Mouse (Mus musculus) kidney, adult 2 months (tissue): Measurements from ENCODE around the gene Tfam. TPM values are rescaled to one million over a fixed set of nuclear protein-coding genes. Genes with fewer than 3 reads are reported as not detected.
A peak's percentile ranks its signal among the peaks of the same experiment; 100 is the strongest.

Experiments used
- DNase-seq: peaks from one replicate; pipeline ENCODE4 v3.0.0; 2021
- H3K27ac ChIP-seq: fragments of 200-500 bp; 2 replicates; pipeline ENCODE4 v1.5.1; 2012; ENCODE audit warnings: low read depth, low read length, control low read depth, inconsistent platforms; ENCODE audit not compliant: insufficient read depth
- H3K27me3 ChIP-seq: fragments of 200-500 bp; replicated peaks from 2 replicates; pipeline ENCODE4 v1.6.1; 2012; ENCODE audit warnings: mild to moderate bottlenecking, moderate library complexity, low read length, inconsistent platforms; ENCODE audit not compliant: control insufficient read depth, insufficient read depth
- H3K36me3 ChIP-seq: fragments of 200-500 bp; 2 replicates; pipeline ENCODE4 v1.6.1; 2012; ENCODE audit warnings: mild to moderate bottlenecking, moderate library complexity, low read length, inconsistent platforms; ENCODE audit not compliant: control insufficient read depth, insufficient read depth
- H3K4me1 ChIP-seq: fragments of 200-500 bp; 2 replicates; pipeline ENCODE4 v1.6.1; 2011; ENCODE audit warnings: low read length; ENCODE audit not compliant: control insufficient read depth, insufficient read depth
- H3K4me3 ChIP-seq: fragments of 200-500 bp; 2 replicates; pipeline ENCODE4 v1.5.1; 2011; ENCODE audit warnings: mild to moderate bottlenecking, low read depth, low read length, control low read depth; ENCODE audit not compliant: insufficient read depth
- CTCF ChIP-seq: fragments of 200-500 bp; conservative IDR thresholded peaks from 2 replicates; pipeline ENCODE4 v1.5.1; 2011; ENCODE audit warnings: low read depth, mild to moderate bottlenecking, control low read depth, low read length, moderate library complexity, mixed read lengths; ENCODE audit not compliant: insufficient read depth, insufficient read length
- POLR2A ChIP-seq: fragments of 200-500 bp; IDR thresholded peaks from one replicate; pipeline ENCODE4 v1.6.1; 2011; ENCODE audit warnings: low read depth, low read length, control low read depth
- WGBS: fragments of 180-500 bp; shearing (Covaris S2); methylation state at CpG from one replicate; pipeline ENCODE4 v1.1.7; 2018; 5-methylcytosine and 5-hydroxymethylcytosine counted together
- polyA plus RNA-seq: library from polyadenylated mRNA; depleted of rRNA; stranded (reverse); fragments of >200 nt; gene quantifications from 2 replicates; pipeline ENCODE4 v1.2.3, GENCODE M21; 2012

Gene Tfam
- polyA plus RNA-seq, 1 experiment, result 12.8 TPM

- TF ChIP-seq CTCF (no peak), POLR2A (no peak)
- no peak overlapping the region for H3K4me3 ChIP-seq
- H3K36me3 ChIP-seq, result no peaks in the 10 kb centered on the region
- WGBS, result 47% methylated on average over 5 of the region's 5 CpGs
- H3K27me3 ChIP-seq, result no peaks in the 10 kb centered on the region
- H3K4me1 ChIP-seq, result peaks cover 3% of the 10 kb centered on the region; the same call in 1 of the 2 replicates
- H3K27ac ChIP-seq, result no peak overlapping the region
- no peak for DNase-seq
Measured at GRCm38 (mm10) chr10:71200964-71201363, 37.1 kb downstream of the Tfam start.

- DNase-seq, result peak; percentile 59
- no peak overlapping the region for H3K27ac ChIP-seq
Measured at GRCm38 (mm10) chr10:71198676-71199075, 39.4 kb downstream of the Tfam start.

GRCm38 (mm10) chr10:71197036-71197785 is 40.9 kb downstream of the Tfam start:
- 44% methylated on average over 14 of the region's 14 CpGs for WGBS
- peak overlapping the region; percentile 79 for H3K27ac ChIP-seq
- H3K27me3 ChIP-seq, result no peaks in the 10 kb centered on the region
- no peak overlapping the region for H3K4me3 ChIP-seq
- H3K4me1 ChIP-seq, result peaks cover 3% of the 10 kb centered on the region; the same call in 1 of the 2 replicates
- peak; percentile 47 for DNase-seq
- TF ChIP-seq CTCF (no peak), POLR2A (no peak)
- H3K36me3 ChIP-seq, result no peaks in the 10 kb centered on the region

More at GRCm38 (mm10) chr10:71198676-71199075, 39.4 kb downstream of the Tfam start:
- no peak for TF ChIP-seq CTCF
- no peak for TF ChIP-seq POLR2A
- Histone ChIP-seq H3K4me1 (peaks cover 3% of the 10 kb centered on the region; the same call in 1 of the 2 replicates), H3K27me3 (no peaks in the 10 kb centered on the region), H3K36me3 (no peaks in the 10 kb centered on the region), H3K4me3 (no peak overlapping the region)
- 72% methylated on average over 8 of the region's 8 CpGs for WGBS

GRCm38 (mm10) chr10:71195501-71195900 is 42.6 kb downstream of the Tfam start:
- Histone ChIP-seq H3K4me1 (peaks cover 3% of the 10 kb centered on the region; the same call in 1 of the 2 replicates), H3K27me3 (no peaks in the 10 kb centered on the region), H3K4me3 (no peak overlapping the region), H3K36me3 (no peaks in the 10 kb centered on the region), H3K27ac (peak overlapping the region; percentile 22; the same call in 1 of the 2 replicates)
- DNase-seq, result peak; percentile 46
- 63% methylated on average over 9 of the region's 9 CpGs for WGBS
- TF ChIP-seq POLR2A, result no peak

GRCm38 (mm10) chr10:71194713-71195112 is 43.4 kb downstream of the Tfam start:
- H3K36me3 ChIP-seq, result no peaks in the 10 kb centered on the region
- no peak overlapping the region for H3K4me3 ChIP-seq
- peaks cover 3% of the 10 kb centered on the region; the same call in 1 of the 2 replicates for H3K4me1 ChIP-seq
- TF ChIP-seq POLR2A (no peak), CTCF (no peak)
- peak; percentile 34 for DNase-seq
- 86% methylated on average over 7 of the region's 7 CpGs for WGBS
- no peaks in the 10 kb centered on the region for H3K27me3 ChIP-seq
- H3K27ac ChIP-seq, result no peak overlapping the region

- Histone ChIP-seq H3K27ac (no peak overlapping the region), H3K4me1 (peaks cover 6% of the 10 kb centered on the region), H3K4me3 (no peak overlapping the region), H3K27me3 (no peaks in the 10 kb centered on the region), H3K36me3 (no peaks in the 10 kb centered on the region)
- TF ChIP-seq CTCF, result no peak
- no peak for TF ChIP-seq POLR2A
- peak; percentile 19 for DNase-seq
- WGBS, result 60% methylated on average over 7 of the region's 7 CpGs
Measured at GRCm38 (mm10) chr10:71193319-71193718, 44.8 kb downstream of the Tfam start.

- 73% methylated on average over 11 of the region's 11 CpGs for WGBS
- no peak for TF ChIP-seq POLR2A
- TF ChIP-seq CTCF, result no peak
- Histone ChIP-seq H3K4me1 (peaks cover 5% of the 10 kb centered on the region), H3K4me3 (no peak overlapping the region), H3K27me3 (no peaks in the 10 kb centered on the region), H3K27ac (peak overlapping the region; percentile 1; the same call in 1 of the 2 replicates), H3K36me3 (no peaks in the 10 kb centered on the region)
- DNase-seq, result peak; percentile 55
Measured at GRCm38 (mm10) chr10:71192886-71193285, 45.2 kb downstream of the Tfam start.
